Mouse (Mus musculus) lung, postnatal 14 days (tissue): ENCODE results near the gene St8sia1.
"Not testable (repeated sequence)": the region's sequence is repeated elsewhere in the genome, so short reads cannot be mapped to it uniquely, and the experiment has no call there.

Experiments
- DNase-seq: peaks from one replicate; pipeline ENCODE4 v3.0.0; 2021

Gene St8sia1

GRCm38 (mm10) chr6:142964076-142964530 is at the start of gene St8sia1:
Gene St8sia1 (minus strand): TSS chr6:142964452.
- no peak for DNase-seq

GRCm38 (mm10) chr6:143012513-143013215 is 48.4 kb upstream of the St8sia1 start:
- no peak for DNase-seq

GRCm38 (mm10) chr6:143008865-143009264 is 44.6 kb upstream of the St8sia1 start:
- no peak for DNase-seq

GRCm38 (mm10) chr6:143005209-143005608 is 41.0 kb upstream of the St8sia1 start:
- not testable (repeated sequence) for DNase-seq

GRCm38 (mm10) chr6:143004801-143005200 is 40.5 kb upstream of the St8sia1 start:
- no peak for DNase-seq

- DNase-seq: peak; percentile 13
Observed at GRCm38 (mm10) chr6:142998221-142998999, 34.2 kb upstream of the St8sia1 start.

- DNase-seq: no peak
Observed at GRCm38 (mm10) chr6:142996887-142997286, 32.6 kb upstream of the St8sia1 start.

GRCm38 (mm10) chr6:142995567-142995966 is 31.3 kb upstream of the St8sia1 start:
- peak; percentile 36 for DNase-seq

- DNase-seq: no peak
Observed at GRCm38 (mm10) chr6:142994821-142995220, 30.6 kb upstream of the St8sia1 start.

GRCm38 (mm10) chr6:142993705-142994698 is 29.8 kb upstream of the St8sia1 start:
- DNase-seq: no peak

- DNase-seq: no peak
Observed at GRCm38 (mm10) chr6:142992971-142993370, 28.7 kb upstream of the St8sia1 start.

GRCm38 (mm10) chr6:142992099-142992498 is 27.8 kb upstream of the St8sia1 start:
- no peak for DNase-seq

GRCm38 (mm10) chr6:142991391-142992059 is 27.3 kb upstream of the St8sia1 start:
- no peak for DNase-seq

GRCm38 (mm10) chr6:142990516-142990915 is 26.3 kb upstream of the St8sia1 start:
- DNase-seq: no peak

GRCm38 (mm10) chr6:142989495-142989894 is 25.2 kb upstream of the St8sia1 start:
- DNase-seq: no peak

GRCm38 (mm10) chr6:142988753-142989152 is 24.5 kb upstream of the St8sia1 start:
- DNase-seq: peak; percentile 75

- no peak for DNase-seq
Observed at GRCm38 (mm10) chr6:142988231-142988630, 24.0 kb upstream of the St8sia1 start.

GRCm38 (mm10) chr6:142987616-142988015 is 23.4 kb upstream of the St8sia1 start:
- DNase-seq: no peak

GRCm38 (mm10) chr6:142986706-142987105 is 22.5 kb upstream of the St8sia1 start:
- not testable (repeated sequence) for DNase-seq

GRCm38 (mm10) chr6:142985561-142986238 is 21.4 kb upstream of the St8sia1 start:
- DNase-seq: not testable (repeated sequence)
